Mouse (Mus musculus): ENCODE data around the gene Fosb. TPM values are rescaled to one million over a fixed set of nuclear protein-coding genes. Genes with fewer than 3 reads are reported as not detected.

Fosb gene
- polyA plus RNA-seq, 1 experiment from 2014 or later, result not detected

- H3K27me3 ChIP-seq (replicated peaks), result peaks cover 13% of the 10 kb centered on the region
- H3K9me3 ChIP-seq, result no peaks in the 10 kb centered on the region
- no peak overlapping the region for H3K4me3 ChIP-seq
- peaks cover 6% of the 10 kb centered on the region for H3K36me3 ChIP-seq
- H3K27ac ChIP-seq, result no peak overlapping the region
- ATAC-seq (ENCODE audit: low FRiP score, low read depth), result no peak
- H3K4me2 ChIP-seq (replicated peaks), result peak overlapping the region; percentile 93
- 3% methylated on average over 11 of the region's 11 CpGs for WGBS
- H3K4me1 ChIP-seq, result peaks cover 33% of the 10 kb centered on the region
- no peak overlapping the region for H3K9ac ChIP-seq
Observed at GRCm38 (mm10) chr7:19343210-19343808, 33.5 kb upstream of the Fosb start.

DNA sequence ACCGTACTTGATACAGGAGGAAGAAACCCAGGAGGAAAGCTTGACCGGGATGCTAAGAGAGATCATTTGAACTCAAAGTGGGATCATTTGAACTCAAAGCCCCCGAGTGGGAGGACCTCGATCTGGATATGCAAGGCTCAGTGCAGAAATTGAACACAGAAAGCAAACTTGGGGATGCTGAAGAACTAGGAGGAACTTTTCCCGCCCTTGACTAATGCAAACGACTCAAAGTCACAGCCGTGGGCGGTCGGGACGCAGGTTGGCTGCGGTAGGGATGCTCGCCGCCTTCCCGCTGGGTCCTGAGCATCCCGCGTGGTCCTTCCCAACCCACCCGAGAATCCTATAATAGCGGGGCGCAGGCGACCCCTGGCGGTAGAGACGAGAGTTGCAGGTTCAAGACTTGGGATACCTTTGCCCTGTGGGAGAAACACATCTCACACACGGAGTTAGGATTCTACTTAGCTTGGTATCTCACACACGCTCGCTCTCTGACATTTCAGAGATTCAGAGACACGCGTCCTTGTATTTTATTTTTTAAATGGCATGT, 32.7 kb upstream of the Fosb start:
- Histone ChIP-seq H3K9ac (peak overlapping the region; percentile 47), H3K4me3 (peak overlapping the region; percentile 46), H3K9me3 (no peaks in the 10 kb centered on the region), H3K27me3 (replicated peaks) (peaks cover 13% of the 10 kb centered on the region), H3K4me2 (replicated peaks) (peak overlapping the region; percentile 93), H3K27ac (no peak overlapping the region), H3K36me3 (no peaks in the 10 kb centered on the region), H3K4me1 (peaks cover 33% of the 10 kb centered on the region)
- peak; percentile 17; the same call in 1 of the 2 replicates for ATAC-seq (ENCODE audit: low FRiP score, low read depth)
- under 1% methylated on average over 27 of the region's 27 CpGs for WGBS

- ATAC-seq (ENCODE audit: low FRiP score, low read depth), result no peak
- H3K4me2 ChIP-seq (replicated peaks), result peak overlapping the region; percentile 93
- H3K4me3 ChIP-seq, result peak overlapping the region; percentile 46
- no peak overlapping the region for H3K27ac ChIP-seq
- peak overlapping the region; percentile 47 for H3K9ac ChIP-seq
- no peaks in the 10 kb centered on the region for H3K36me3 ChIP-seq
- H3K27me3 ChIP-seq (replicated peaks), result peaks cover 13% of the 10 kb centered on the region
- 1% methylated on average over 41 of the region's 41 CpGs for WGBS
- H3K9me3 ChIP-seq, result no peaks in the 10 kb centered on the region
- peaks cover 33% of the 10 kb centered on the region for H3K4me1 ChIP-seq
Observed at GRCm38 (mm10) chr7:19341761-19342409, 32.0 kb upstream of the Fosb start.

- no peaks in the 10 kb centered on the region for H3K9me3 ChIP-seq
- no peaks in the 10 kb centered on the region for H3K36me3 ChIP-seq
- H3K9ac ChIP-seq, result no peak overlapping the region
- peak overlapping the region; percentile 1; the same call in 1 of the 2 replicates for H3K4me3 ChIP-seq
- H3K27me3 ChIP-seq (replicated peaks), result peaks cover 13% of the 10 kb centered on the region
- H3K4me2 ChIP-seq (replicated peaks), result peak overlapping the region; percentile 93
- peaks cover 31% of the 10 kb centered on the region for H3K4me1 ChIP-seq
- no peak for ATAC-seq (ENCODE audit: low FRiP score, low read depth)
- WGBS, result 19% methylated on average over 10 of the region's 10 CpGs
- no peak overlapping the region for H3K27ac ChIP-seq
Observed at GRCm38 (mm10) chr7:19341250-19341649, 31.4 kb upstream of the Fosb start.

- Histone ChIP-seq H3K27me3 (replicated peaks) (peaks cover 13% of the 10 kb centered on the region), H3K4me2 (replicated peaks) (no peak overlapping the region), H3K4me1 (peaks cover 24% of the 10 kb centered on the region), H3K9ac (no peak overlapping the region), H3K4me3 (no peak overlapping the region), H3K36me3 (no peaks in the 10 kb centered on the region), H3K27ac (no peak overlapping the region), H3K9me3 (no peaks in the 10 kb centered on the region)
- ATAC-seq (ENCODE audit: low FRiP score, low read depth), result no peak
- WGBS, result 74% methylated on average over 7 of the region's 7 CpGs
Observed at GRCm38 (mm10) chr7:19338596-19338995, 28.7 kb upstream of the Fosb start.

DNA sequence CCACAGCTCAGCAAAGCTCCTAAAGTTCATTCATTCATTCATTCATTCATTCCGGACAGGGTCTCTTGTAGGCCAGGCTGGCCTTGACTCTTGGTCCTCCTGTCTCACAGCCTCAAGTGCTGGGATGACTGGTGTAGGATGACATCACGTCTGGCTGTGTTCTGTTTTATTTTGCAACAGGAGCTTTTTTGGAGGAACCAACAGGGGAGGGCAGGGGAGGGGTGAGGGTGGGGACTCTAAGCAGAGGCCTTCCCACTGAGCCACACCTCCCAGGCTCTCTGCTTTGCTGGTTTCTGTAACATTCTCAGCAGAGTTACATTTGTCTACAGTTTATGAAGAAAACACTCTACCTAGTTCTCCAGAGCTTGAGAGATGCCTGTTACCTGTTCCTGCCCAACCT, 28.2 kb upstream of the Fosb start:
- Histone ChIP-seq H3K4me3 (no peak overlapping the region), H3K9me3 (no peaks in the 10 kb centered on the region), H3K4me1 (peaks cover 27% of the 10 kb centered on the region), H3K27me3 (replicated peaks) (peaks cover 13% of the 10 kb centered on the region), H3K36me3 (no peaks in the 10 kb centered on the region), H3K27ac (no peak overlapping the region), H3K4me2 (replicated peaks) (no peak overlapping the region), H3K9ac (no peak overlapping the region)
- ATAC-seq (ENCODE audit: low FRiP score, low read depth), result no peak
- 68% methylated on average over 2 of the region's 2 CpGs for WGBS

- Histone ChIP-seq H3K9ac (no peak overlapping the region), H3K36me3 (no peaks in the 10 kb centered on the region), H3K4me3 (no peak overlapping the region), H3K27me3 (replicated peaks) (peaks cover 11% of the 10 kb centered on the region), H3K9me3 (no peaks in the 10 kb centered on the region), H3K4me2 (replicated peaks) (no peak overlapping the region), H3K4me1 (peaks cover 21% of the 10 kb centered on the region), H3K27ac (no peak overlapping the region)
- WGBS, result 63% methylated on average over 10 of the region's 10 CpGs
- no peak for ATAC-seq (ENCODE audit: low FRiP score, low read depth)
Observed at GRCm38 (mm10) chr7:19337122-19337521, 27.3 kb upstream of the Fosb start.

- H3K27me3 ChIP-seq (replicated peaks), result no peaks in the 10 kb centered on the region
- no peak overlapping the region for H3K27ac ChIP-seq
- ATAC-seq (ENCODE audit: low FRiP score, low read depth), result no peak
- no peak overlapping the region for H3K4me3 ChIP-seq
- no peak overlapping the region for H3K9ac ChIP-seq
- no peak overlapping the region for H3K4me2 ChIP-seq (replicated peaks)
- 33% methylated on average over 3 of the region's 3 CpGs for WGBS
- peaks cover 12% of the 10 kb centered on the region for H3K4me1 ChIP-seq
- H3K9me3 ChIP-seq, result no peaks in the 10 kb centered on the region
- no peaks in the 10 kb centered on the region for H3K36me3 ChIP-seq
Observed at GRCm38 (mm10) chr7:19335583-19335982, 25.7 kb upstream of the Fosb start.

DNA sequence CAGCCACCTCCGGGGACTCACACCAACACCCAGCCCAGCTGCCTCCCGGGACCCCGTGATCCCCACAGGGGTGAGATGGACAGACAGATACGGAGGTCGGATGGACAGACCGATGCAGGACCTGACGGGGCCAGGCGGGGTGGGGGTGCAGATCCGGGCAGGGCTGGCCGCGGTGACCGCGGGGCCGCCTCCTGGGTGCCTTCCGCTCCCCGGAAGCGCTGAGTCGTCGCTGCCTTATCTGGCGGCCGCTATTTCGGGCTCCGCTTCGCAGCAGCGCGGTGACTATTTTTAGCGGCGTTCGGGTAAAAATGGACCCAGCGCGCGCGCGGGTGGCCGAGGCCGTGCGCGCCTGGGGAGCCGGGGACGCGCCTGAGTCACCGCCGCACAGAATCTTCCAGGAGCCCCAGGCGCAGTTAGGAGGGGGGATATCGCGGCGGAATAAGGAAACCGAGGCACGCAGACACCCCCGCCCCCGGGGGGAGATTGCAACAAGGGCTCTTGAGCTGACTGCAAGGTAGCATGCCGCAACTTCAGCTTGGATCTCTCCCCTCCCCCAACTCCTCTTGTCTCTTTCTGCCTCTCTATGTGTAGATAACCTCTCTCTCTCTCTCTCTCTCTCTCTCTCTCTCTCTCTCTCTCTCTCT, 23.0 kb upstream of the Fosb start:
- peak overlapping the region; percentile 62 for H3K4me3 ChIP-seq
- H3K27ac ChIP-seq, result no peak overlapping the region
- H3K9ac ChIP-seq, result peak overlapping the region; percentile 81
- no peaks in the 10 kb centered on the region for H3K27me3 ChIP-seq (replicated peaks)
- peaks cover 12% of the 10 kb centered on the region for H3K4me1 ChIP-seq
- no peaks in the 10 kb centered on the region for H3K9me3 ChIP-seq
- H3K36me3 ChIP-seq, result no peaks in the 10 kb centered on the region
- ATAC-seq (ENCODE audit: low FRiP score, low read depth), result peak; percentile 37; the same call in 1 of the 2 replicates
- H3K4me2 ChIP-seq (replicated peaks), result peak overlapping the region; percentile 90
- under 1% methylated on average over 48 of the region's 52 CpGs for WGBS

GRCm38 (mm10) chr7:19331910-19332309, 22.1 kb upstream of the Fosb start:
- 72% methylated on average over 2 of the region's 2 CpGs for WGBS
- H3K9ac ChIP-seq, result no peak overlapping the region
- H3K4me2 ChIP-seq (replicated peaks), result no peak overlapping the region
- H3K27me3 ChIP-seq (replicated peaks), result no peaks in the 10 kb centered on the region
- H3K9me3 ChIP-seq, result no peaks in the 10 kb centered on the region
- peaks cover 17% of the 10 kb centered on the region for H3K4me1 ChIP-seq
- ATAC-seq (ENCODE audit: low FRiP score, low read depth), result no peak
- no peak overlapping the region for H3K27ac ChIP-seq
- no peak overlapping the region for H3K4me3 ChIP-seq
- no peaks in the 10 kb centered on the region for H3K36me3 ChIP-seq

- H3K4me3 ChIP-seq, result no peak overlapping the region
- H3K9ac ChIP-seq, result no peak overlapping the region
- peaks cover 17% of the 10 kb centered on the region for H3K4me1 ChIP-seq
- H3K27me3 ChIP-seq (replicated peaks), result no peaks in the 10 kb centered on the region
- no peaks in the 10 kb centered on the region for H3K36me3 ChIP-seq
- H3K27ac ChIP-seq, result no peak overlapping the region
- H3K4me2 ChIP-seq (replicated peaks), result no peak overlapping the region
- no peak for ATAC-seq (ENCODE audit: low FRiP score, low read depth)
- no peaks in the 10 kb centered on the region for H3K9me3 ChIP-seq
Observed at GRCm38 (mm10) chr7:19328425-19328824, 18.6 kb upstream of the Fosb start.

DNA sequence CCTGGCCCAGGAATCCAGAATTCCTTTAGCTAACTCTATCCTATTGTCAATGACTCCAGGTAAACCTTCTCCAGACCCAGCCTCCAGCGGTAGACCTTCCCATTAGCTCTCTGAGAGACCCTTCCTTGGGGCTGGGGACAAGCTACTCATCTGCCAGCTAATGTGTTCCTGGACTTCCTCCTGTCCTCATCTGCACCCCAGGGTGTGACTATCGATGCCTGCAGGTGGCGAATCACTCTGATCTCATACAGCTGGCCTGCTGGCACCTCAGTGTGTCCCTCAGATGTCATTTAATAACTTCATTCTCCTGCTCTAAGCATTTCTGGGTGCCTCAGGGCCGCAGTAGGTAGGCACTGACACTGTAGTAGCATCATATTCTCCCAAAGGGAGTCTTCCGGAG, 17.9 kb upstream of the Fosb start:
- peak overlapping the region; percentile 74; the same call in 1 of the 2 replicates for H3K4me2 ChIP-seq (replicated peaks)

More for the DNA sequence above, 17.9 kb upstream of the Fosb start:
- Histone ChIP-seq H3K4me3 (no peak overlapping the region), H3K36me3 (no peaks in the 10 kb centered on the region), H3K4me1 (peaks cover 13% of the 10 kb centered on the region), H3K9ac (0 out of 2 replicates have a peak overlapping the region, but pooled peaks have one; percentile 3), H3K9me3 (no peaks in the 10 kb centered on the region), H3K27ac (no peak overlapping the region), H3K27me3 (replicated peaks) (no peaks in the 10 kb centered on the region)
- WGBS, result 77% methylated on average over 5 of the region's 5 CpGs
- no peak for ATAC-seq (ENCODE audit: low FRiP score, low read depth)

Measured in neural tube, embryonic 12.5 days (tissue).